Mouse (Mus musculus) liver (tissue): ENCODE measurements around the gene Troap.

Experiments used
- DNase-seq: peaks from one replicate; pipeline ENCODE4 v3.0.0-alpha.2; 2020; ENCODE audit warnings: mixed read lengths

The Troap gene

DNA sequence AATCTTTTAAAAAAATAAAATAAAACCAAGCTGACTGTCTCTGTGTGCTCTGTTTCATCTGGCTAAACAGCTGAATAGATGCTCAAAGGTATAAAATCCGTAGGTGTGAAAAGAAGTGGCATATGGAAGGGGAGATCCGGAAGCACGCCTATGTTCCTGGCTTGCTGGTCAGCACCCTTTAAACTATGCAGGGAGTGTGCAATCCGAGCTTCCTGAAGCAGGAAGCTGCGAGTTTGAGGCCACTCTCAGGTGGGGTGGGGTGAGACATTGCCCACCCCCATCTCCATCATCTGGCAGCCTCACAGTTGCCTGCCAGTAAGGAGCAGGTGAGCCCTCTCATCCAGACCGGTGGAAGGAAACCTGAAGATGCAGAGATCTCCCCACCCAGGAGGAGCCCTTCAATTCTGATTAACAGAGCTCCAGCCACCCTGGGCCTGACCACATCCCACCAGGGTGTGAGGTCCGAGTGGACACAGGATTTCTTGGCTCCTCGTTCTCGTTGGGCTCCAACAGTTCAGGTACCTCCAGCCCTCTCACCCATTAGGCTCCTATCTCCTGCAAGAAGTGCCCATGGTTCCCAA is at the start of gene Troap:
Troap (plus strand) TSS at position 557 of the 581 bp plus-strand sequence.
- DNase-seq, result no peak

DNA sequence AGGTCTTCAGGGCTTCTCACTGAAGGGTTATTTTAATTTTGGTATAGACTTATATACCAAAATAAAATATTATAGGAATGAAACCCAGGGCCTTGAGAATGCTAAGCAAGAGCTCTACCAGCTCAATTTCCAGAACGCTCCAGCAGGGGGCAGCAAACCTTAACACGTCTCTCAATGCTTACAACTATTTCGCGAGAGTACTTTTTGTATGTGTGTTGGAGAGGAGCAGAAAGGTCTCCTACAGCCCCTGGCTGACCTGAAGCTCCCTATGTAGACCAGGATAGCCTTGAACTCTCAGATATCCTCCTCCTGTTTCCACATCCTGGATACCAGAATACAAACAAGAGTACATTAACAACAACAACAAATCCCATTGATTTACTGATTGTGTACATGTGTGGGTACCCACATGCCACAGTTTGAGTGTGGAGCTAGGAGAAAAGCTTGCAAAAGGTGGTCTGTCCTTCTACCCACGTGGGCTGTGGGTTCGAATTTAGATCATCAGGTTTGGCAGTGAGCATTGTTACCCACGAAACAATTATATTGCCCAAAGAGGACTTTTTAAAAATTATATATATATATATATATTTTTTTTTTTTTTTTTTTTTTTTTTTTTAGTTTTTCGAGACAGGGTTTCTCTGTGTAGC is 49.6 kb upstream of the Troap start:
- DNase-seq, result peak; percentile 85

DNA sequence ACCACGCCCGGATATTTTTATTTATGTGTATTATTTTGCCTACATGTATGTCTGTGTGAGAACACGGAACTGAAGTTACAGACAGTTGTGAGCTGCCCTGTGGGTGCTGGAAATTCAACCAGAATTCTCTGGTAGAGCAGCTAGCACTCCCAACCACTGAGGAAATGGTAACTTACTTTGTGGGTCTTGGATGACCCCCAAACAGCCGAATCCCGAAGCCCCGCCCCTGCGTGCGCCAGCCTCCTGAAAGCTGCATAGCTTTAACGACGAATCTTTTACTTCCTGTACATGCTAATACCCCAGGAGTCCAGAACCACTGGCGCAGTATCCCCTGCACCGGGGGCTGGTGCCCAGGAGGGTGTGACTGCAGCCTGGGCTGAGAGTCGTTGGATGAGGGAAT is 49.0 kb upstream of the Troap start:
- DNase-seq, result no peak

DNA sequence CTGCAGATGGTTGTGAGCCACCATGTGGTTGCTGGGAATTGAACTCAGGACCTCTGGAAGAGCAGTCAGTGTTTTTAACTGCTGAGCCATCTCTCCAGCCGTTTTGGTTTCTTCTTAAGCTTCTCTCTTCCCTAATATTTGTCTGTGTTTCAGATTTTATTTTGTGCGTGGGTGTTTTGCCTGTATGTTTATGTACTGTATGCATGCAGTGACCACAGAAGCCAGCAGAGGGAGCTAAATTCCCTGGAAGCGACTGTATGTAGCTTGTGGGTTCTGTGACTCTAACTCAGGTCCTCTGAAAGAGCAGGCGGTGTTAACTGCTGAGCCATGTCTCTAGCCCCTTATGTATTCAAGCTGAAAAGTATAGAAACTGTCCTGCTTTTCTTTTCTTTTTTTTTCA is 48.1 kb upstream of the Troap start:
- DNase-seq, result peak; percentile 82

DNA sequence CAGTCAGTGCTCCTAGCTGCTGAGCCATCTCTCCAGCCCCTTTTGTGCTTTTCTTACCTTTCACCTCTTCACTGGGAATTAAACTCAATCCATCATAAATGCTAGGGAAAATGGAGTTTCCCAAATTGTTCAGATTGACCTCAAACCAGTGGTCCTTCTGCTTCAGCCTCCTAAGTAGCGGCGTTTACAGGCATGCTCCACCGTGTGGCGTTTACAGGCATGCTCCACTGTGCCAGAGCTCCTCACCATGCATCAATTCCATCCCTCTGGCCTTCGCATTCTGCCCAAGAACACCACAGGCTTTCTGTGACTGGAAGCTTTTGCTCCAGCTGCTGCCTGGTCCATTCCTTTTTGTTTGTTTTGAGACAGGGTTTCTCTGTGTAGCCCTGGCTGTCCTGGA is 47.3 kb upstream of the Troap start:
- no peak for DNase-seq

DNA sequence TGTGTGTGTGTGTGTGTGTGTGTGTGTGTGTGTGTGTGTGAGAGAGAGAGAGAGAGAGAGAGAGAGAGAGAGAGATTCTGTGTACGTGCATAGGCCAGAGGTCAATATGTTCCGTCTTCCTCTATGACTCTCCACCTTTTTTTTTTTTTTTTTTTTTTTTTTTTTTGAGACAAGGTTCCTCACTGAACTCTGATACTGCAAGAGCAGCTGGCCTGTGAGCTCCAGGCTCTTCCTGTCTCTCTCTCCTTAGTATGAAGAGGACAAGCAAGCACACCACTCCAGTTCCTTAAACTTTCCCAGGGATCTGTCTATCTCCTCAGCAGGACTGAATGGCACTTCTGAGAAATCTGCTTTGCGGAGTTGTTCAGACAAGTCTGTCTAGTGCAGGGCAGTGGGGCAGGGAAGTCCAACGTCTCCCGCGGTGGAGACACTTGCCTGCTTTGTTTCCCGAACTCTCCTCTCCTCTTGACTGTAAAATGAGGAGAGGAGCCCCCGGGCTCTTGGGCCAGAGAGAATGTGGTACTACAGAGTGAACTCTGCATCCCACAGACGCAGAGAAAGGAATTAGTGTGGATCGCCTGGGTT is 45.4 kb upstream of the Troap start:
- peak; percentile 48 for DNase-seq

DNA sequence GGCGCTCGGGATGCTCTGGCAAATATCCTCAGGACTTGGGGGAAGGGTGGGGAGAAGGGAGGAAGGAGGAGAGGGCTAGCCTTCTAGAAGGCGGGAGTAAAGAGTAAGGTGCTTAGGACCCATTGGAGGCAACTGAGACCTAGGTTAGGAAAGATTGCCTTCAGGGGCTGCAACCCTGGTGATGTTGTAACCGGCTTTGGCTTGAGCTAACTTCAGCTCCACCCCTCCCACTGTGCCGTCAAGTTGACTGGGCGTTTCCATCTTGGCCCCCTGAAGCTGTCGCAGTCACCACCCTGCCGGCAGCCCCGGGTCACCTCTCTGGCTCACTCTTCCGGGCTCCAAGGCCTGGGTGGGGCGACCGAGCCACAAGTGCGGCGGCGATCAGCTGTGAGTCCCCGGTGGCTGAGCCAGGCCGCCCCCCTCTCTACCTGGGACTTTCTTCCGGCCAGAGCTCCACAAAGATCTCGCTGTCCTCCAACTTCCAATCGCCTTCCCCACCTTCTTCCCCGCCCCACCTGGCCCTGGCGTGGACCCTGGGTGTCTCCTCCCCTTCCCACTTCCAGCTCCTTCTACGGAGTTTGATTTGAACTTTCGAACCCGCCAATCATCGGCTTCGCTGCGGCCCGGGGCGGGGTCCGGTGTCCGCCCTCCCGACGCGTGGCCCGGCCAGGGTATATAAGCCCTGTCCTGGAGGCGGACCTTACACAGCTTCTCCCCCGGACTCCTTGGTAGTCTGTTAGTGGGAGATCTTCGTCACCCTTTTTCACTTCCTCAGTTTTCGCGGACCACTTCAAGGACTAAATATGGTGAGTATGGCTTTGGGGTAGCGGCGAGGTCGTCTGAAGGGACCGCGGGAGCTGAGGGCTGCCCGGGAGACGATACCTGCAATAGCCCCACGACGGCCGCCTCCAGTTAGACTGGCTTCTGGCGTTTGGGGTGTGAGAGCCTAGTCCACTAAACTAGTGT is 44.5 kb upstream of the Troap start, which contains the start of gene Tuba1c:
Tuba1c (plus strand) TSS at position 273 of the 966 bp plus-strand sequence.
- peak; percentile 98 for DNase-seq

DNA sequence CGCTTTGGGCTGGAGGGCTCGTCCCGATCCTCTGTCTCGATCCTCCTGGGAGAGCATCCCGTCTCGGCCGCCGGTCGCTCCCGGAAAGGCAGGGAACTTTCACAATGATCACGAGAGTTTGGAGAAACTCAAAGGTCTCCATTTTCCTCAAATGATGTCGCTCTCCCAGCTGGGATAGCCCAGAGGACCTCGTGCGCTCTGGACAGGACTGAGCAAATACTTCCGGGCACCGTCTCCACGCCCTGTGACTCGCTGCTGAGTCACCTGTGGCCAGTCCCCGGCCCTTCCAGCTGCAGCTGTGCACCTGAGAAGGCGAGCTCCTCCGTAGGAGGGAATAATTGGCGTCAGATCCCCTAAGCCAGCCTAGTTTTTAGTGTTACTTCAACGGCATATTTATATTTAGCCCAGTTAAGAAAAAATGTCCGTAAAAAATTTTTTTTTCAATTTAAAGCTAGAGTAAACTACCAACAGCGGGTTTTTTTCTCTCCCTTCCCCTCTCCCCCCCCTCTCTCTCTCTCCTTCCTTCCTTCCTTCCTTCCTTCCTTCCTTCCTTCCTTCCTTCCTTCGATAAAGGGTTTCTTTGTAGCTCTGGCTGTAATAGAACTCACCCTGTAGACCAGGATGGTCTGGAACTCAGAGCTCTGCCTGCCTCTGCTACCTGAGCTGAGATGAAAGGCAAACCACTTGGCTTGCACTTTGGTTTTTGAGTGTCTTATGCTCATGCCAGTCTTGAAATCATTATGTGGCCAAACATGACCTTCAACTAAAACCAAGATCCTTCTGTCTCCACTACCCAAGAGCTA is 43.6 kb upstream of the Troap start:
- DNase-seq, result peak; percentile 88

DNA sequence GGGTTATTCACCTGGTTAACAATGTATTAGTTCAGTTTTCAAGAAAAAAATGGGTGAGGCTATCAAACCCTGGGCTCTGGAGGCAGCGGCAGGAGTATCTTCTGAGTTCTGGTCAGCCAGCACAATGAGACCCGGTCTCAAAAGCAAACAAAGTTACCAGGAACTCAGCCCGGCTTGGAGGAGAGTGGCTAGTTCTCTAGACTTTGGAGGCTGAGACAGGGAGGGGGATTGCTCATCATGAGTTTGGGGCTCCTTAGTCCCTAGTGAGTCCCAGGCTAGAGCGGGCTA is 43.0 kb upstream of the Troap start:
- no peak for DNase-seq

DNA sequence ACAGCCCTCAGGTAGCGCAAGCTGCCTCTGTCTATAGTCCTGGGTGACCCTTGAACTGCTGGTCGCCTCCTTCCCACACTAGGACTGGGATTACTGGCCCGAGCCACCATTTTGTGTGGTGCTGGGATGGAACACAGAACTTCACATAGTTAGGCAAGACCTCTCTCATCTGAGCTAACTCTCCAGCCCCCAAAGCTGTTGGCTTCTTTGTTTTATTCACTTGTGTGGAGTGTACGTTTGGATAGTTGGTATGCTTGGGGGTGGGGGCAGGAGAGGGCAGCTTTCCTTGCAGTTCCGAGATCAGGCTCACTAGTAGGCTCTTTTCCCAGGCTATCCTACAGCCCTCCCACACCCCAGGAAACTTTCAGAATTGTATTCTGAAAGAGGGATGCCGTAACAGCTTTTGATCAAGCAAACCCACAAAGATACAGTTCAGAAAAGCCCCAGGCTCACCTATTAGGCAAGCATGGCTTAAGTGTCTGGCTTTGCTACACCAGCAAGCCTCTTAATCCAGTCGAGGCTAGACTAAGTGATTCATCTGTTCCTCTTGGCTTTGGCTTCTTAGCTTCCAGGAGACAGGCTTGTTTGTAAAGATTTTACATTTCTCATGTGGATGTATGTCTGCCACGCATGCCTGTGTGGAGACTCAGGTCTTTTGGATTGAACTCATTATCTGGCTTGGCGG is 42.2 kb upstream of the Troap start:
- DNase-seq, result no peak

DNA sequence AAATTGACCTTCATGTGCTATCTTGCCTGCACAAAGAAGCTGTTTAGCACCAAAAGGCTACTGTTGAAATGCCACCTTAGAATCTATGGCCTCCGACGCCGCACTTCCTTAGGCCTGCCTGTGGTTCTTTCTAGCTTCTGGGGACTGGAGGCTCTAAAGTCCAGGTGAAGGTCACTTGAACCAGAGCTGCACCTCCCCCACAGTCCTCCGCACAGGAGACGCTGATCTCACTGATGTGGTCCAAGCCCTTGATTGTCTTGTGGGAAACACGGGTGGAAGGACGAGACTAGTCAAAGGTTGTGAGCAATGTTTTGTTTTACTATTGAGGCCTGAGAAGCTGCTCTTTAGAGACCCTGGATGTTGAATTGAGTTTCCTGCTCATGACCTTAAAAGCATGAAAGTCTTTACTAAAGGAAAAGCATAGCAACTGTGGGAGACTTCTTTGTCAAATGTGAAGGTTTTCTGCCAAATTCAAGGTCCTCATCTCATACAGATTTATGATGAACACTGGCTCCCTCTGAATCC is 41.6 kb upstream of the Troap start:
- DNase-seq, result no peak

DNA sequence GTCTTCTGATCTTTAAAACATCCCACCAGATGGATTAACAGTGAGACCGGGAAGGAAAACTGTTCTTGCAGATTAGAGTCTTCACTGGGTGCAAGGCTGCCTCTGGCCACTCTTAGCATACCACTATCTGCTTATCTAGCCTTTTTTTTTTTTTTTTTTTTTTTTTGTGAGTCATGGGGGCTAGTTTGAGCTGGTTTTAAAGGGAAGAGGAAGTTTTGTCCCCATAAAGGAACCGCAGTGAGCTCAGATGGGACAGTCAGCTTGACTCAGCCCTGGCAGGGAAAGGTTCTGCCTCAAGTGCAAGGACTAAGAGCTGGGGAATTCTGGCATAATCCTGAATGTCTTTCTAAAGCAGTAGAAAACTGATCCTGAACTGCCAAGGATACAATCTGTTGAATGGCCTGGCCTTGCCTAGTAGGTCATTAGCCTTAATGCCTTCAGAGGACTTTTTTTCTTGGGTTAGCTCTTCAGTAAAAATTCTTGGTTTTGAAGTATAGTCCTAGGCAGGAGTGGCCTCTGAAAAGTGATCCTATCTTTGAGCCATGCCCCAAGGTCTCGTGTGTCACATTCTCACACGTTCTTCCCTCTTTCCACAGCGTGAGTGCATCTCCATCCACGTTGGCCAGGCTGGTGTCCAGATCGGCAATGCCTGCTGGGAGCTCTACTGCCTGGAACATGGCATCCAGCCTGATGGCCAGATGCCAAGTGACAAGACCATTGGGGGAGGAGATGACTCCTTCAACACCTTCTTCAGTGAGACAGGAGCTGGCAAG is 40.7 kb upstream of the Troap start:
- DNase-seq, result no peak

DNA sequence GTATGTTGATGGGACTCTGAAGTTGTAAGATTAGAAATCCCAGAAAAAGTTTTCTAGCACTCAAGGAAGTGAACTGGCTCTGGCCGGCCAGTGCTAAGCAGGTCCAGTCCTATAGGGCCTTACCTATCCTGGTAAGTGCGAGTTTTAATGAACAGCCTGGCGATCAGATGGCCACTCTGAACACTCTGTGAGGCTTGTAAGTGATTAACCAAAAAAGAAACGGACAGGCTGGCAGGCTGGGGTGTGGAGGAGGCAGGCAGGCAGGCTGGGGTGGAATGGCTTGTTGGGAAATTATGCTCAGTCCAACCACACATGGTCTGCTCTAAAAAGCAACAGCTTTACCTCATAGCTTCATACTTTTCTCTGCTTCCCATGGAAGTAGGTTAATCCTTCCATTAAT is 38.9 kb upstream of the Troap start:
- DNase-seq, result no peak

DNA sequence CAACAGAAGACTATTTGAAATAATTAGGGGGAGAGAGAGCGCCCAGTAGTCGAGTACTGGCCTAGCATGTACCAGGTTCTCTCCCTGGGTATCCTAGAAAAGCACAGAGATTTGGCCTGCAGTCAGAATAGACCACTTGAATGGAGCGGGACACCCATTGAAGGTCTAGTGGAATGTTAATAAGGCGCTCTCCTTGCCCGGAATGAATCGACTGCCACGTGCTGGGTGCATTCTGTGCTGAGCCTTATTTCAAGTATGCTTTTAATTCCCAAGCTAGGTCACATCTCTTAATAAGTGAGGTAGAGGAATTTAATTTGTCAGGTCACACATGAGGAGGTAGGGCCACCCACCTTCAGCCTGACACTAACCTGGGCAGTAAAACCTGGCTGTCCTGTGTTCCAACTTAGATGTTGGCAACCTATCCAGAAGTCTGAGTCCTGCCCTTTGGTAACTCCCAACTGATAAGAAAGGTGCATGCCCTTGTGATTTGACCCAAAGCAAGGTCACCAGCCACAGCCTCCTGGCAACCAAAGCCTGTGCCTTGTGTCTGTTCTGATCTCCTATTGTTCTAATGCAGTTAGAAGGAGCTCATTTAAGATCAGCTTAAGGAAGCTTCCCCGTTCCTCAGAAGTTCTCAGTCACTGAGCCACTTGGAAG is 38.0 kb upstream of the Troap start:
- no peak for DNase-seq

DNA sequence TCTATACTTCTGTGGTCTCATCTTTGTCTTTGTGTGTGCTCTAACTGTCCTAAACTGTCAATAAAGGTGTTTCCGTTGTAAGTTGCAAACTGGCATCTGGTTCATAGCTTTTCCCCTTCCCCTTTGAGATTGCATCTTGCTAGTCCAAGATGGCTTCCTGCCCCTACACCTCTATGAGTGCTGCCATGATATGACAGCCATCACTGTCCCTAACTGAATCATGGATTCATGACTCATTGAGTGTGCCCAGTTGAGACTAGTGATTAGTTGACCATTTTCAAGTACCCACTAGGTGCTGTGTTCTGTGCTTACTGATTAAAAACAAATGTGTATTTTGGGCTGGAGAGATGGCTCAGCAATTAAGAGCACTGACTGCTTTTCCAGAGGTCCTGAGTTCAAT is 36.4 kb upstream of the Troap start:
- DNase-seq, result no peak

DNA sequence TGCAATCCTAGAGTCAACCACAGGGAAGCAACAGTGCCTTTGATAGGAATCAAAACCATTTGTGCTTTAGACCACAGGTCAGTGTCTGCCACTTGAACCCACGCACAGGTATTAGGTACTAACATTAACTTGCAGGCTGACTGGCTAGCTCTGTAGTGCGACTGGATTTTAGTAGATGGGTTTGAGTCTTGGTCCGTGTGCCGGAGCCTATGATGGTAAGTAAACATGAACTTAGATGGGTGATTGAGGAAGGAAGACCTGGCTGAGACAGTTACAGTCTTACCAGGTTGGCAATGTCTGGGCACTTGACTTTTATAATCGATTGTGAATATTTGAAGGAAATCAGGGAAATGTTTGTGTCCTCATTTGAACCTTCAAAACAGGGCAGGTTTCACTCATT is 35.6 kb upstream of the Troap start:
- DNase-seq, result no peak

DNA sequence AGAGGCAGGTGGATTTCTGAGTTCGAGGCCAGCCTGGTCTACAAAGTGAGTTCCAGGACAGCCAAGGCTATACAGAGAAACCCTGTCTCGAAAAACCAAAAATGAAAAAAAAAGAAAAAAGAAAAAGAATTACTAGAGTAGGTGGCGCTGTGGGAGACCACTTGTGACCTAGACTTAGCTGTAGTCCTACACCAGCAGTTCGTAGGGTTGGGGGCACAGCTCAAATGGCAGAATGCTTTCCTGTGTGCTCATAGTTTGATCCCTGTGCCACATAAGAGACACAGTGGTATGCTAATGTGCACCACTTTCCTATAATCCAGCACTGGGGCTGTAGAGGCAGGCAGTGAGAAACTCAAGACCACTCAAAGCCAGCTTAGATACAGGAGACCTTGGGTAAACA is 35.1 kb upstream of the Troap start:
- DNase-seq, result no peak

DNA sequence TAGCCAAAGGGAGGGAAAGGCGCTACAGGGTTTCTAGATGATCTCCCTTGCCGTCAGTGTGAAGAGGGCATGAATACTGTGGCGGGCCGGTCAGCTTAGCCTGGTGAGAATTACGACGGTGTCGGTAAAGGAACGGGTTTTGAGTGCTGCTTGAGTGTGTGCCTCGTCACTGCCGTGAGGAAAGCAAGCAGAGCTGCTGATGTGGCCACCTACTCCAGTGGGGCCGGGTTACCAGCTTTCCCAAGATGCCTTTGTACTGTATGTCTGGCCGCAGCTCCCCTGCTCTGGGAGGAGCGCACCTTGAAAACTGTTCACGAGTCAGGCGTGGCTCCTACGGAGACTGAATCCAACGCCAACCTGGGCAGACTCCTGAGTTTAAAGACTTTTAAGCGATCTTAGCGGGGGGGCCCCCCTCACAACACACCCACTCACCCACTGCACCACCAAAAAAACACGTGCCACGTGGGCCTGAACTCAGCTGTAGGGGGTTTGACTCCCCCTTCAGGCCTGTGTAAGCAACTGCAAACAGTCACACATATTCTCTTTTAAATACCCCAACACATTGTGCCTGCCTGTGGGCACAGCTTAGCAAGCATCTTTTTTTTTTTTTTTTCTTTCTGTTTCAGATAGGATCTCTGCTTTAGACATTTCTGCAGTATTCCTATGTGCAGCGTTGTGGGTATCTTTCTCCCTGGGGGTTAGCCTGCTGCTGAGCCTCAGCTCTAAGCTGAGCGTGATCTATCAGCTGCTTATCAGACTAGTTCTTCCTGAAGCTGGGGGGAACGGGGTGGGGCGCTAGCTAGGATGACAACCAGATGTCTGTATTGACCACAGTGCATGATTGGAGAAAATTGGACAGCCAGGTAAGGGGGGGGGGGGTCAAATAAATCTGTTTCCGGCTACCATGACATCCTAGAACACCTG is 34.1 kb upstream of the Troap start:
- DNase-seq, result no peak
